Mouse (Mus musculus) CD4-positive naive resting alpha-beta T cell, adult 76 days (primary cell): ENCODE data around the gene Tfam. TPM values are rescaled to one million over a fixed set of nuclear protein-coding genes. Genes with fewer than 3 reads are reported as not detected.

Source experiments
- total RNA-seq: library from RNA; stranded (reverse); gene quantifications from one replicate; pipeline ENCODE4 v1.2.4, GENCODE M21; 2023

The Tfam gene
- 66.2 TPM for total RNA-seq

GRCm38 (mm10) chr10:71238240-71238554, at the start of gene Tfam:
Gene Tfam, minus strand, starts transcription at chr10:71238280.

GRCm38 (mm10) chr10:71285126-71285580, 47.1 kb upstream of the Tfam start, which contains the start of gene Ube2d1:
Gene Ube2d1, minus strand, starts transcription at chr10:71285262.

Other genes starting within 250 kb of the Tfam start
- gene Bicc1, start 78.6 kb downstream of the Tfam start, total RNA-seq, result not detected
- gene Ube2d1, start 47.0 kb upstream of the Tfam start, total RNA-seq, result 47.4 TPM
- gene Cisd1, start 106.7 kb upstream of the Tfam start, total RNA-seq, result 5.2 TPM
- gene Ipmk, start 109.5 kb upstream of the Tfam start, total RNA-seq, result 31.1 TPM